Mouse (Mus musculus): Measurements from ENCODE around the gene Idi2.
"Not testable (repeated sequence)": the region's sequence is repeated elsewhere in the genome, so short reads cannot be mapped to it uniquely, and the experiment has no call there.

Gene Idi2

DNA sequence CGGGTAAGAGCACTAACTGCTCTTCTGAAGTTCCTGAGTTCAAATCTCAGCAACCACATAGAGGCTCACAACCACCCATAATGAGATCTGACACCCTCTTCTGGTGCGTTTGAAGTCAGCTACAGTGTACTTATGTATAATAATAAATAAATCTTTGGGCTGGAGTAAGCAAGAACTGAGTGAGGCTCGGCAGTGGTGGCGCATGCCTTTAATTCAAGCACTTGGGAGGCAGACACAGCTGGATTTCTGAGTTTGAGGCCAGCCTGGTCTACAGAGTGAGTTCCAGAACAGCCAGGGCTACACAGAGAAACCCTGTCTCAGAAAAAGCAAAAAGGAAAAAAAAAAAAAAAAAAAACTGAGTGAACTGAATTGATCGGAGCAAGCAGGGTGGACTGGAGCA is 44.6 kb downstream of the Idi2 start:
- DNase-seq (ENCODE audit: low spot score) = not testable (repeated sequence)

DNA sequence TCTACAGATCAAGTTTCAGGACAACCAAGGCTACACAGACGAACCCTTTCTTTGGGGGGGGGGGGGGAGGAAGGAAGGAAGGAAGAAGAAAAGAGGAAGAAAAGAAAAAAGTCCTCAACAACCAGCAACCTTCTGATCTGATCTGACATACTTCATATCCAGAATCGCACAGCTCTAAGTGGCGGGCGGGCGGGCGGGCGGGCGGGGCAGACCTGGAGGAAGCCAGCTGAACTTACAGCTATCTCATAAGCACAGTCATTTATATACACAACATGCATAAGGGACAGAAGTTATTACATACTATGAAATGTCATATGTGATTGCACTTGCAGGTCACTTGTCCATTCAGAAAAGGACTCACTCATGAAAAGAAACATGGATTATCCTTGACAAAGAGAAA is 46.8 kb downstream of the Idi2 start:
- DNase-seq (ENCODE audit: low spot score) = no peak

DNA sequence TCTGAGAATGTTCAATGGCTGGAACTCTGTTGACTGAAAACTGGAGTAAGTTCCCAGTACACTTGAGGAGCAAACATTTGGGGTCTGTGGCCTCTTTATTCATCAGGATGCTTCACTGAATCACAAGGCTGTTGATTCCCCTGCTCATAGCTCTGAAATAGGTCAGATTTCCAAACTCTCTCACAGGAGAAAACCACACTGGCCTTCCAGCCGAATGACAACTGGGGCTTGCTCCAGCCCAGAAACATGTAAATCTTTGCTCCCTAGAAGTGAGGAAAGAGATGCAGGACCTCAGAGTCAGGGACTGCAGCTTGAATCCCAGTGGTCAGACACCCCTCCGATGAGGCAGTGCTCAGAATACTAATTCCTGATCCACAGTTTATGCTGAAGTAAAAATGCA is 50.6 kb downstream of the Idi2 start:
- no peak for DNase-seq (ENCODE audit: low spot score)
